Mouse (Mus musculus): ENCODE measurements at regions not wholly inside any gene's neighbourhood (a gene's known extent, or its start where the extent isn't known, plus 50 kb on each side); places are given as distances from the start of the nearest gene placed in this dataset.
A peak's percentile ranks its signal among the peaks of the same experiment; 100 is the strongest.
"Not testable (repeated sequence)": the region's sequence is repeated elsewhere in the genome, so short reads cannot be mapped to it uniquely, and the experiment has no call there.

DNA sequence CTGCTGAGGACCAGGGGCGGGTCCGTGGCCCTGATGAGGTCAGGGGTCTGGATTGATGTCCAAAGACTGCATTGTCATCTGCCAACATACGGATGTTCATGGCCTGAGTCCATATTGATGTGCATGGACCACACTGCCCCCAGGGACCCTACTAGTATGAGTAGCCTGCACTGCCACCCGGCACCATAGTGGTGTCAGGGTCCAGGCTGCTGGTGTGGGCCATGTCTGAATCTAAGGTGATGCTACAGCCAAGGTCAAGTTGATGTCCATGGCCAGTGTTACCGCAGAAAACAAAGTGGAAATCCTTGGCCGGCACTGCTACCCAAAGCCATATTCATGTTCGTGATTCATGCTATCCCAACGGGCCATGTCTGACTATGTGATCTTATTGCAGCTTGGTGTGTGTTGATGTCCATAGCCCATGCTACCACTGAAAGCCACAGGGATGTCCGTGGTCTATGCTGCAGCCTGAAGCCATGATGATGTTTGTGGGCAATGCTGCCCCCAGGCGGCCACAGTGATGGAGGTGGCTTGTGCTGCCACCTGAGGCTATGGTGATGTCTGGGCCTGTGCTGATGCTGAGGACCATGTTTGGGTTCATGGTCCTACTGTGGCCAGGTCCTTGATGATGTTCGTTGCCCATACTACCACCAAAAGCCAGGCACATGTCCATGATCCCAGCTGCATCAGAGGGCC, 130.5 kb downstream of the Iqub start:
- DNase-seq (ENCODE audit: low read depth), result no peak

DNA sequence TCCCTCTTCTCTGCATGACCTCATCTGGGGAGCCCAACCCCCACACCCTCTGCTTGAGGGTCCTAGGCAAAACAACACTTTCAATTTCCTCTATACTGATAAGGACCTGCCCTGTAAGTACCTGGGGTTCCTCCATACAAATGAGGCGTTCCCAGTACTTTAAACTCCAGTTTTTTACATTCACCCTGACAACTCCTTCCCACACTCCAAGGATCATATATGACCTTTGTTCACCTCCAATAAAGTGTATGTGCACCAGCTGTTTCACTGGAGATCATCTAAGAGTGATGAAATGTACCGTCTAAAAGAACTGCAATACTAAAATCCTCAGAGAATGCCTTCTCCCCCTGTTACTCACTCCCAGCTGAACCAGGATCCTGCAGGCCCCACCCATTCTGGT, 135.0 kb downstream of the Iqub start:
- DNase-seq (ENCODE audit: low read depth), result no peak

DNA sequence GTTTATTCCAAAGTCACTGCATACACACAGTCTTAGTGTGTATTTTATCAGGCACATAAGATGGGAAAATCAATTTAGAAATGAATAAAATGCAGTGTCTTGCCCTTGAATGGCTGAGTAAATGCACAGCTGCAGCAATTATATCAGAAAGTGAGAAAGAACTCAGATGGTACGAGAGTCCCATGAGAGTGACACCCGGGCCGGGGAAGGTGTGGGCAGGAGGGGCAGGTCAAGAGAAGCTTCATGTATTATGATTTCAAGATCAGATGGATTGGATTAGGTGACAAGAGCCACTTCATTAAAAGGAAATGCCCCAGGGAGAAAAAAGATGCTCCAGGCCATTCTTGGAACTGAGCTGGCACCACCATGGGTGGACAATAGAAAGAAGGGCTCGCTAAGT, 138.1 kb downstream of the Iqub start:
- no peak for DNase-seq (ENCODE audit: low read depth)

DNA sequence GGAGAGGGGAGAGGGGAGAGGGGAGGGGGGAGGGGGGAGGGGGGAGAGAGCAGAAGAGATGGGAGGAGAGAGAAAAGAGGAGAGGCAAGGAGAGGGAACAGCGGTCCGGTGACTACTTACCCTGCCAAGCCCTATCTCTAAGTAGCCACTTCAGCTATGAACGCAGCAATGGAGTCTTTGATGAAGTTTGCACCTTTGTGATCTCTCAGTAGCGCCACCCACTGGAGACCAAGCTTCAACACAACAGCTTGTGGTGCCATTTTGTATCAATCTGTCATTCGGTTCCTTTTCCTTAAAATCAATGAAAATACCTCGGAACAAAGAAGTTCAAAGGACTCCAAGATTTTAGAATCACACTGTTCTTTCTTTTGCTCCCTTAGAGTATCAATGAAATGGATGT, 141.7 kb downstream of the Iqub start:
- DNase-seq (ENCODE audit: low read depth), result no peak

DNA sequence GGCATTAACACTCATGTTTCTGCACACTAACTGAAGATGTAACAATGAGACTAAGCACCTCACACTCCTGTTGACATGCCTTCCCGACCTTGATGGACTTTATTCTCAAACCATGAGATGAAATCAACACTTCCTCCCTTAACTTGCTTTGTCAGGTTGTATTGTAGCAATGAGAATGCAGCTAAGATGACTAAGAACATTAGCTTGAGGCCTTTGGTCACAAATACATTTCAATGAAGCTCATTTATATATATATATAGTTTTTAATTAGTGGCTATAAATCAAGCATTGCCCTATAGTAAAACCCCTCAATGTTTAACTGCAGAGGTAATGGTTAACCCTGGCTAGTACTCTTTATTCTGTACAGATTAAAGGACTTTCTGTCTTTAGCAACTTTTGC, 143.2 kb downstream of the Iqub start:
- no peak for DNase-seq (ENCODE audit: low read depth)

DNA sequence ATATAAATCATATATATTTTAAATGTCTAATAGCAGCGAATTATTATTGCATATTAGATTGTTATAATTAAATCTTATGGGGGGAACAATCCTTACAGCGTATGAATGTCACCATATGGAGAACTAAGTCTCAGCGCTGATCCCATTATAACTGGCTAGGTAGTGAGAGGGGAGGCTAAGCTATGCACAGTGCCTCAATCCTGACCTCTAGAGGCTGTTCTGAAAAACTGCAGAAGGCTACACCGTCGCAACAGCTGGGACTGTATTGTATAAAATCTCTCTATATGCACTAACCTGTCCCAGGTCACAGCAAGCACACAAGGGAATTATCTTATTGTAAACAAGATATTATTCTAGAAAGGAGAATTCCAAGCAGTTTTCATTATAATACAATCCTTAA, 164.0 kb downstream of the Iqub start:
- DNase-seq (ENCODE audit: low read depth), result peak; percentile 44

DNA sequence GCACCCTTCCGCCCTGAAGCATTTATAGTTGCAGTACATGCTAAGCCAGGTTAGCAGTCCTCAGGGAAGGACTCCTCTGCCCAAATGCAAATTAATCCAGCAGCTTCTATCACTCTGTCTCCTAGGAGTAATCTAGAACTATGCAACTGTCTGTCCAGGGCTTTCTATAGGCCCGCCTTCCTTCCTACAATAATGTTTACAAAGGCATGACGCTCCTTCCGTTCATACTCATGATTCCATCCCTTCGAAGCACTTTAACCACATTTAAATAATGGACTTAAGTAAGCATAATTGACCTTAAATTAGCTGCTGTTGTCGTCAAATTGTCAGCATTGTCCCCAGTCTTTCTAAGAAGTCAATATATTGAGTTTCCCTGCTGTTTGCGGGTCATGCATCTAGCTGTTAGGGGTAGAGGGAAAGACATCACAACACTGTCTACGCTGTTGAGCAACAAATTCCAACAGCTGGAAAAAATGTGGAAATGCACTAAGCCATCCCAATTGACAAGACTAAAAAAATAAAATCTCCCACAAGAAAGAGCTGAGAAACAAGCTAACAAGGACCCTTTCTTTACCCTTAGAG, 166.3 kb downstream of the Iqub start:
- DNase-seq (ENCODE audit: low read depth), result no peak

DNA sequence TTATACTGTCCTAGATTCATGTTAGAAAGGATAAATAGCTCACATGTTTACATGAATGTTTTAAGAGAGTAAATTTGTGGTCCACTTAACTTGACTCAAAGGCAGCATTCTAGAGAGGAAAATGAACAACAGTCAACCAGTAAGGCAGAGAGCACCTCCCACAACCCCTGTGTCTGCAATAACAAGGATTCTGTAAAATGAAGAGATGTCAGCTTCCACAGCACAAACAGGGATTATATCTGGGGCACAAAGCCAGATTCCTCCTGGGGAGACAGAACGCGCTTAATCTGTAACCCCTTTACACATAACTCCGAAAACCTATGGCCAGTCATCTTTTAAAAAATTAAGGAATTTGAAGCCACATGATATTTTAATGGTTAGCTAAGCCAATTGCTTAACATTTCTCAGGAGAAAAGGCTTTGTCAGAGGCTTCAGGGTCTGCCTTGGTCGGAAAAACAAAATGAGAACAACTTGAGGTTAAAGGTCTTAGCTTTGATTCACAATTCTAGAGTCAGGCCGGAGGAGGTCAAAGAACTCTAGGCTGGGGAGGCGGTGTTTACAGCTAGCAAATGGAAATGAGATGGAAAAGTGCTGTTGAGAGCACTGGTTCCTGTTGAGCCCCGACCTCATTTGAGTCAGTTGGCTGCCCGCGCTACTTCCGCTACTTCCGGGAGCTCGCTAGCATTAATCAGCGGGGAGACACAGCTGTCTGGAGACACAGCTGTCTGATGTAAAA, 167.0 kb downstream of the Iqub start:
- peak; percentile 48 for DNase-seq (ENCODE audit: low read depth)

DNA sequence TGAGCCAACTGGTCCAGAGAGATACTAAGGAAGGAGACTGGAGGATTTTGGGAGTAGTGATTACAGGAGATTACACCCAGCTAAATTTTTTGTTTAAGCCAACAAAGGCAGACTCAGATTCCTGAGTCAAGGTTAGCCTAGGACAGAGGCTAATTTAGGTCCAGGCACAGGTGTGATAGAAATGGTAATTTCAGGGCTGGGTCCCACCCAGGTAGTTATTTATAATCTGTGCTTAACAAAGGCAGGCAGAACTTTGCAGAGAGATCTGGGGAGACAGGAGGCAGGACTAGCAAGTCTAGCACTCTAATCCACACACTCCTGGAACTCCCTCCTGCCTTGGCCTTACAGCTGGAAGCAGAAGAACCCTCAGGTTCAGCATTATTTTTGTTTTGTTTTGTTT, 172.4 kb downstream of the Iqub start:
- DNase-seq (ENCODE audit: low read depth), result no peak

DNA sequence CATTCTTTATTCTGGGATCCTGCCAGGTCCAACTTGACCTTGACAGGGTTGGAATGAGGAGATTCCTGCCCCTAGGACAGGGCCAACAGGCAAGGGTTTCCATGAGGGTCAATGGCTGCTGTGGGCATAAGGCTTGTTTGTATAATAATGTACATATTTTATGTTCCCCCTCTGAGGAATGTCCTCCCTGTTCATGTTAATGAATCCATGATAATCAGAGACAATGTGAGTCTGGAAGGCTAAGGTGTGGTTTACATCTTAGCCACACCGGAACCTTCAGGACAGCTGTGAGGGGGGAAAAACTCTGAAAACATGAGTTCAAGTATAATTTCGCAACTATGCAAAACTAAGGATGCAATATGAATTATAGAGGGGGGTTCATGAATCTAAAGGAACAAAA, 172.8 kb downstream of the Iqub start:
- DNase-seq (ENCODE audit: low read depth), result no peak

DNA sequence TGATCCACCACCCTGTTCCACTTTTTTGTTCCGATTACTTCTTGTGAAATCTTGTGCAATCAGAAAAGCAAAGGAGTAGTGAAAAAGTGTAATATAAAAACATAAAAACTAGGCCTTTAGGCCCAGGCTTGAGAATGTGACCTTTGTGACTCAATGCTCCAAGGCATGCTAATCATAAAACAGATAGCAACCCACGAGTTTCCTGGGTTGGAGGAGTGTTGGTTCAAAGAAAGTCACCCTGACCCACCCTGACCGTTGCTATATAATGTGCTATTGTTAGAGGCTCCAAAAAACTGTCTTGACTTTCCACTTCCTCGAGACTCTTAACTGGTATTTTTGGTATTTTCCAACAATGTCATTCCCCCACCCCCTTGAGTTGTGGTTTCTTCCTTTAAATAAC, 172.2 kb upstream of the Slc13a1 start:
- not testable (repeated sequence) for DNase-seq (ENCODE audit: low read depth)

DNA sequence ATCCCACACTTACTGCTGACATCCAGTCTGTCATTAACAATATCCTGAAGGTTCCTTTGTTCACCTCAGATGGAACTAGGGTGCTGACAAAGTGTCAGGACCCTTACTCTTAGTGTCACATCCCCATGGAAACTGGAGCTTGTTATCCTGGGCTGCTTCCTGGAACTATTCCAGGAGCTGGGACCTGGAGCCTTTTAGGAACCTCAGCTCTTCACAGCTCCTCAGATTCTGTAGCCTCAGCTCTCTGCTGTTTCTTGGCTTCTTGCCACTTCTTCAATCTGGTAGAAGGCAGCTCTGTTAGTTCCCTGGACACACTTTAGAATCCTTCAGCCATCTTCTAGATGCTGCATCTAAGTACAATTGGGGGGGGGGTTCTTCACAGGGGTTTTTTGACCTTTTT, 157.3 kb upstream of the Slc13a1 start:
- DNase-seq (ENCODE audit: low read depth), result no peak

DNA sequence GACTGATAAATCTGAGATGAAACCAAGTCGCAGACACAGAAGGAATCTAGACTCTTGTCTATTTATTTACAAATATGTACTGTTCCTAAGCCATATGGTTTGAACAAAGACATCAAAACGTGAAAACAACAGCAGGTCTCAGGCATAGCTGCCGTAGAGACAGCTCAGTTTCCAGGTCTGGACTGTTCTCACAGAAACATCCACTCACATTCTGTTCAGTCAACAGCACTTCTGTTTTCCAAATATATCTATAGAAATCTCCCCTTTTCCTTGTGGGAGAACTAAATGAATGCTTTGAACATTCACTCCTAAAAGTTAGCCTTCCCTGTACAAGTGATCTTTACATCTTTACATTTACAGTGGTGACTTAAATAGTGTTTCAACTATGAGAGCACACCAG, 156.8 kb upstream of the Slc13a1 start:
- no peak for DNase-seq (ENCODE audit: low read depth)

DNA sequence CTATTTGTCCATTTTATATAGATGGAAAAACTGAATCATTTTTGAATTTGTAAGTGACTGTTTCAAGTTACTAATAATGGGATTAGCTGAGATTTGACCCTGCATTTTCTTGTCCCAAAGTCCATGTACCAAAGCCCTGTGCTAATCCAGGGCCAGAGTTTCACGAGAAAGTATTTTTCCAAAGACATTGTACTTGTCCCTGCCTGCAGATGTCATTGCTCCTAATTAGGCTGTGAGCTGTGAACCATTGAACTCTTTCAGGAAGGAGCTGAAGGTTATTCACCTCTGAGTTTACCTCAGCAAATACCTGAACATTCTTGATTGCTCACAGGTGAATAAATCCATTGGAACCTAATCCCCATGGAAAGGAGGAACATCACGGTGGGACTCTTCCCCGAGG, 154.5 kb upstream of the Slc13a1 start:
- no peak for DNase-seq (ENCODE audit: low read depth)

DNA sequence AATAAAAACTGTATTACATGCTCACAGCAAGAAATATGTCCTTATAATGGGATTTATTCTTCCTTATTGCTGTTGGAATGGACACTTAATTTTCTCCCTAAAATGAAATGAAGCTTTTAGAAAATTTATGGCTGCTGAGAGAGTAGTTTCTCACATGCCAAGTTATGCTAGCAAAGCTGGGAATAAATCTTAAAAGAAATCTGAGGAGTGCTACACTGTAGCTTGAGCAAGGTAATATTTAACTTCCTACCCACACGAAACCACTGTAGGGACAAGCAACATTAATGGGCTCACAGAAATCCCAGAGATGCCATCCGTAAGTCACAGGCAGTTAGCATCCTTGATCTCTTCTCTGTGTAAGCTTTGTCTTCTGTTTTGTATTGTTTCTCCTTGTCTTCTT, 151.0 kb upstream of the Slc13a1 start:
- no peak for DNase-seq (ENCODE audit: low read depth)

DNA sequence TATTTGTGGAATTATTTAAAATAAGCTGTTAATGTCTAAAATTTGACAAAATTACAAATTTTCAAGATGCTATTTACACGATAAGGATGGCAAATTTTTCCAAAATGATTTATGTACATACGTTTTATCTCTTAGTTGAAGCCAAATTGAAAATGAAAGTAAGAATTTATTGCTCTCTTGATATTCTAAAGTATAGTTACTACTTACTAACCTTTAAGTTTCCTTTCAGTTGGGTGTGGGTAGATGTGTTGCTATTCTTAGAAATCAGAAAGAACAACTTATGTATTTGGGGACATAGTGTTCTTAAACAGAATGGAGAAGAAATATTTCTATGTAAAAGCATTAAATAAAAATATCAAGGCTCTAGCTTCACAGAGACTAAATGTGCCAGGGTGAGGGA, 142.8 kb upstream of the Slc13a1 start:
- DNase-seq (ENCODE audit: low read depth), result peak; percentile 11

DNA sequence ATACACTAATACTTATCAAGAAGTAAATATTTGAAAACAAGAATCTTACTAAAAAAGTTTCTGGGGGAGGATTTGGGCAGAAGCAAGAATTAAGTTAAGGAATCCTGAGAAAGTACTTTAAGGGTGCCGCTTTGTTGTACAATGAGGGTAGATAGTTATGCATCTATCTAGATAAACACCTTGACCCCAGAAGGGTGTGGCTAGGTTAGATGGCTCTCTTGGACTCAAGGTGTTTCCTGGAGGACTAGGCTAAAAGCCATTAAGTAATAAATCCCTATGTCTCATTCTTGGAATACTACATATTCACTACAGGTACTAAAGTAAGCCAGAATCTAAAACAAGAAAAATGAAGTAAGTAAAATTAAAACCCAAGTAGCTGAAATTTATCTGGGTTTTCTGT, 141.9 kb upstream of the Slc13a1 start:
- DNase-seq (ENCODE audit: low read depth), result no peak

DNA sequence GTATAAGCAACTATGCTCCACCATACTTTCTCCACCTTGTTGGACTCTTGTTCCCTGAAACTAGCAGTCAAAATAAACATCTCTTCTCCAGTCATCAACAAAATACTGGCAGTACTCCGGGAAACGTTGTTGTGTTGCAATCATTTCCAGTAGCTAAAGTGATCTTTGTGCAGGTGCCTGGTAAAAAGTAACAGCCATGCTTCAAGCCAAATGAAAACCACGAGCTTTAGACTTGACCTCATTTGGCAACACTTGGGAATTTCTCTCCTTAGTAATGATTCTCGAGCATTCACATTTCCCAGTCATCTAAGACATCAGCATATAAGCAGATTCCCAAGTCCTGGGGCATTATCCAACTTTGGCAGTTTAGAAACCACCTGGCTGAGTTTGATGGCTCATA, 133.8 kb upstream of the Slc13a1 start:
- DNase-seq (ENCODE audit: low read depth), result no peak

DNA sequence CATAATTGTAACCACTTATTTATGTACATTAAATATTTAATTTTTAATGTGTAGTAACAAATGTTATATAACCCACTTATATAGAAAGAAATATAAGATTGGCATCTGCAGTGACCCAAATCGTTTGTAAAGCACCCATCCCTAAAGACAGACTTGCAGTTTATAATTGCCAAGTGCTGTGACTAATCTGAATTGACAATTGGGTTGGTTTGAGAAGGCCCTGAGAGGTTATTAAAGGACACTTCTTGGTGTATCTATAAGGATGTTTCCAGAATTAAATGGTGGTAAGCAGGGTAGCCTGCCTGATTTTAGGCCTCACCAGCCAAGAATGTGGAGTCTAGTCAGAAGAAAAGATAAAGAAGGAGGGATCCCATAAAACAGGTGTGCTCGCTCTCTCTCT, 133.3 kb upstream of the Slc13a1 start:
- DNase-seq (ENCODE audit: low read depth), result no peak

DNA sequence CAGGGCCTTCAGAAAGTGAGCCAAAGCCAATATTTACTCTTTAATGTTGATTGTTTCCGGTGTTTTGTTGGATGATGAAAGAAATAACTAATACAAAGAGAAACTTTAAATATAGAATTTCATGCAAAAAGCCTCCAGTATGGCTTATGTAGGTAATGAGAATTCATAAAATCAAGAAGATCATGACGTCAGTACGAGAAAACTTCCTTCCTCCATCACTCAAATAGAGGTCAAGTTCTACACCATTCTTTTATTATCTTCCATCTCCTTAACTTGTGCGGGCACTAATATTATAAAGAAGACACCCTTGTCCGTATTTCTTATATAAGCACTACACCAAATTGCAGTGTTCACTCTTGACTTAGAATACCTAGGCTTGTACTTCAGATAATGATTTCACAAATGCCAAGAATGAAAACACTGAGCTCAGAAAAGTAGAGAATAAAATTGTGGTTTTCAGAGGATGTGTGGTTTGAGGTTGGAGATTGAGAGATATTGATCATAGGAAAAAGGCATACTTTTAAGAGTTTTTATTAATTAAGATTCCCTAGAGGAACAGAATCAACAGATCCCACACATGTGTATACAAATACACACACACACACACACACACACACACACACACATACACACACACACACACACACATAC, 130.8 kb upstream of the Slc13a1 start:
- no peak for DNase-seq (ENCODE audit: low read depth)

DNA sequence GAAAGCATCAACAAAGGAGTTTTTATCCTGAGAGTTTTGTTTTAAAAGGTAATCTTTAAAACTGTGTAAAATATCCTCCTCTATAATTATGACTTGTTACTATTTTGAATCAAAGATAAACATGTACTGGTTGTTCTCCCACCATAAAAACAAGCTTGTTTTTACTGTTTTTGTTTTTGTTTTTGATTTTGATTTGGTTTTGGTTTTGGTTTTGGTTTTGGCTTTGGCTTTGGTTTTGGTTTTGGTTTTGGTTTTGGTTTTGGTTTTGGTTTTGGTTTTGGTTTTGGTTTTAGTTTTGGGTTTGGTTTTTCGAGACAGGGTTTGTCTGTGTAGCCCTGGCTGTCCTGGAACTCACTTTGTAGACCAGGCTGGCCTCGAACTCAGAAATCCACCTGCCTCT, 120.9 kb upstream of the Slc13a1 start:
- DNase-seq (ENCODE audit: low read depth), result not testable (repeated sequence)

DNA sequence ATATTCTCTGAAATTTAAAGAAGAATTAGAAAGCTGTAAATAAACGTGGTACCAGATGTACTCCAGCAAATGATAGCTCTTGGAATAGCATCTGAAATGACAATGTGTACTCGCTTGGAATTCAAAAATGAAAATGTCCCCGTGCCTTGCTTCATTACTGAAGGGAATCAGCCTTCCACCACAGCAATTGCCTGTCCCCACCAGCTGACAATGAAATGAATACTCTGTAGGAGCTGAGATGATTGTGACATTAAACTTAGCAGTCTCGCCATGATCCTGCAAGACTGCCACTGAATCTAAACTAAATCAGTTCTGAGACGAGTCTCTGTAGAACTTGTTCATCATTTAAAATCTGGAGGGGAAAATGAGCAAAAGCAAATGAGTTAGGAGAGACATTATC, 104.9 kb upstream of the Slc13a1 start:
- no peak for DNase-seq (ENCODE audit: low read depth)

DNA sequence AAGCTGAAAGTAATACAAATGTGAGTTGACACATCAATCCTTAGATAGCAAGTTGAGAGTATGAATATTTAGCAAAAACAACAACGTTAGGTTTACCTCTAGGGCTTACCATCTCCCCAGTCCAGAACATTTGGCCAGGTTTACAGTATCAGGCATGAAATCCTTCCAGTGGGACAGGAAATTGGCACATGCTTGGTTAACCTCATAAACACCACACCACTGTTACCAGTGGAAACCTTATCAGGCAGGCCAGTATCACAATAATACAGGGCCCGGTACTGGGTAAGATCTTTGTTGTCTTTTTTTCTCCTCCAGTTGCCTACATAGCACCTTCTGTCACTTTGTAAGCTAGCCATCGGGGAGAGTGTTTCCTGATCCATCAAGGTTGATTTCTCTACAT, 101.7 kb upstream of the Slc13a1 start:
- no peak for DNase-seq (ENCODE audit: low read depth)

Data from naive thymus-derived CD4-positive, alpha-beta T cell, adult 2 months (primary cell).